Mouse (Mus musculus): ENCODE measurements around the gene Lao1. TPM values are rescaled to one million over a fixed set of nuclear protein-coding genes. Genes with fewer than 3 reads are reported as not detected.

Gene Lao1
- total and polyA plus RNA-seq, 2 experiments from 2014 or later, result not detected

DNA sequence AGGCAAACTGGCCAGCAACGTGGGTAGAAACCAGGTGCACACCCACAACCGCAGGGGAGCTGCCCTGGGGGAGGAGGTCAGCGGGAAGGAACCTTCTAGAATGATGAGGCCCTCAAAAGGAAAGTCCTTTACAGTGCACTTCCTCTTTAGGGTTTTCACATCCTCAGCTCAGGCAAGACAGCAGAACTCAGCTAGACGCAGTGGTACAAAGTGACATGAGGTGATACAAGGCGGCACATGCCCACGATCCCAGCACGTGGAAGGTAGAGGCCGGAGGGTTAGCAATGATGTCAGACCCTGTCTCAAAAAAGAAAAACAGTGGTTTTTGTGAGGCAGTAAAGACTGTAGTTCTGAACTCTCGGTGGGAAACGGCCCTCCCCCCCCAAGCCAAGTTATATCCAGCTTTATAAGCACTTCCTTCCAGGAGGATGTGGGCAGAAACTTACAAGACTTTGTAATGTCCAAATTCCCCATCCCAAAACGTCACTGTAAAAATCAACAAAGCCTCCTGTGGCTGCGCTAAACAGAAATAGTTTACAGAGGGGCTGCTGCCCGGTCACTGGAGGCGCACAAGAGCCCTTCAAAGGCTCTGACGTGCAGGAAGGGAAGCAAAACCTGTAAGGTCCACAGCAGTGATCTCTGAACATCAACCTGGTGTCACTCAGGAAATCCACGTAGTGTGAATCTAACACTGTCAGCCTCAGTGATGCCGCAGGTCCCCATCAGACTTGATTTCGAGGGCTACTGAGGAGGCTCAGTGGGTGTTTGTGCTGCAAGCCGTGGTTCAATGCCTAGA is 38.5 kb downstream of the Lao1 start:
- 0 out of 2 replicates have a peak, but pooled peaks have one; percentile 3 for TF ChIP-seq CTCF (IDR thresholded peaks at IDR 0.05; ENCODE audit: low read depth)
- TF ChIP-seq EP300 (IDR thresholded peaks at IDR 0.05; ENCODE audit: low read depth), result no peak
- H3K36me3 ChIP-seq (replicated peaks; ENCODE audit: control insufficient read depth, insufficient read depth, low read length), result no peaks in the 10 kb centered on the region
- H3K4me1 ChIP-seq (ENCODE audit: control insufficient read depth, insufficient read depth), result no peaks in the 10 kb centered on the region
- H3K4me2 ChIP-seq (ENCODE audit: low read depth, low read length), result no peak overlapping the region
- no peaks in the 10 kb centered on the region for H3K27me3 ChIP-seq (ENCODE audit: control insufficient read depth, insufficient read depth, low read length)
- no peak overlapping the region for H3K9ac ChIP-seq (replicated peaks; ENCODE audit: low read depth, low read length)
- H3K4me3 ChIP-seq (ENCODE audit: low read depth, low read length), result no peak overlapping the region
- 0 out of 2 replicates have a peak, but pooled peaks cover 3% of the 10 kb centered on the region for H3K9me3 ChIP-seq (replicated peaks; ENCODE audit: control insufficient read depth, low read length)
- peak; percentile 6 for DNase-seq (ENCODE audit: low spot score)
- WGBS, result 61% methylated on average over 19 of the region's 19 CpGs
- ATAC-seq (ENCODE audit: insufficient read depth, low read depth), result no peak
- no peak overlapping the region for H3K27ac ChIP-seq (ENCODE audit: low read depth)

DNA sequence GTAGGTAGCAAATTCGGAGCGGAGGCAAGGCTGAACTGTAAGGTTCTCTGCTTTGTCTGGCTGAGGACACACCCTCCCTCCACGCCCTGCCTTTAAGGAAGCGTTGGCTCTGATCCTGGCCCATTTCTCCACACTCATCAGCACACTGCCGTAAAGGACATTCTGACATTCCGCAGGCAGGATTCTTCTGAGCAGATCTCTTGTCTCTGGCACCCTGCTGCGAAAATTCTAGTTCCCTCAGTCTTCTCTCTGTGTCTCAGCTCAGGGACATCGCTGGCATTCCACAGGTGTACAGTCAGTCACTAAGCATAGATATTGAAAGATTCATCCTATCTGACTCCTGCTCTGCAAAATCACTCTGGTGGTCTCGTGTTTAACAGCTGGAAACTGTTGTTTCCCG is 40.3 kb downstream of the Lao1 start:
- peak; percentile 57 for DNase-seq (ENCODE audit: low spot score)
- 26% methylated on average over 10 of the region's 10 CpGs for WGBS
- no peak for TF ChIP-seq CTCF (IDR thresholded peaks at IDR 0.05; ENCODE audit: low read depth)
- no peak for TF ChIP-seq EP300 (IDR thresholded peaks at IDR 0.05; ENCODE audit: low read depth)
- no peak overlapping the region for H3K9ac ChIP-seq (replicated peaks; ENCODE audit: low read depth, low read length)
- no peaks in the 10 kb centered on the region for H3K4me1 ChIP-seq (ENCODE audit: control insufficient read depth, insufficient read depth)
- H3K27ac ChIP-seq (ENCODE audit: low read depth), result peak overlapping the region; percentile 52
- no peaks in the 10 kb centered on the region for H3K27me3 ChIP-seq (ENCODE audit: control insufficient read depth, insufficient read depth, low read length)
- H3K9me3 ChIP-seq (replicated peaks; ENCODE audit: control insufficient read depth, low read length), result no peaks in the 10 kb centered on the region
- H3K36me3 ChIP-seq (replicated peaks; ENCODE audit: control insufficient read depth, insufficient read depth, low read length), result no peaks in the 10 kb centered on the region
- no peak overlapping the region for H3K4me3 ChIP-seq (ENCODE audit: low read depth, low read length)
- H3K4me2 ChIP-seq (ENCODE audit: low read depth, low read length), result peak overlapping the region; percentile 17
- peak; percentile 66 for ATAC-seq (ENCODE audit: insufficient read depth, low read depth)

DNA sequence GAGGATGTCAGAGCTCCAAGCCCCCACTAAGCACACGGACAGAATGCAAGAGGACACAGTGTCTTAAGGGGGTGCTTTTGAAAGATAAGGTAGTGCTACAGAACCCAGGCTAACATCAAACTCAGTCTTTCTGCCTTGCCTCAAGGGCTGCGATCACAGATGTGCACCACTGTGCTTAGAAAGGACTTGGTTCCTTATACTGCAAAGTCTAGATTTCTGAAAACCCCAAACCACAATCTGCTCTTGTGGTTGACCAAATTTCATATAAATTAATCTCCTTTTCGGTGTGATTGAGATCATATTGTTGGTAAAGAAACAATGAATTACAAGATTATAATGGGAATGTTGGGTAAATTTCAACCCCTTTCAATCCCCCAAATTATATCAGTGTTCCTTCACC is 41.1 kb downstream of the Lao1 start:
- Histone ChIP-seq H3K27me3 (ENCODE audit: control insufficient read depth, insufficient read depth, low read length) (no peaks in the 10 kb centered on the region), H3K36me3 (replicated peaks; ENCODE audit: control insufficient read depth, insufficient read depth, low read length) (no peaks in the 10 kb centered on the region), H3K4me3 (ENCODE audit: low read depth, low read length) (no peak overlapping the region), H3K4me1 (ENCODE audit: control insufficient read depth, insufficient read depth) (no peaks in the 10 kb centered on the region), H3K9ac (replicated peaks; ENCODE audit: low read depth, low read length) (no peak overlapping the region), H3K9me3 (replicated peaks; ENCODE audit: control insufficient read depth, low read length) (no peaks in the 10 kb centered on the region), H3K27ac (ENCODE audit: low read depth) (0 out of 2 replicates have a peak overlapping the region, but pooled peaks have one; percentile 52), H3K4me2 (ENCODE audit: low read depth, low read length) (no peak overlapping the region)
- ATAC-seq (ENCODE audit: insufficient read depth, low read depth) (no peak), DNase-seq (ENCODE audit: low spot score) (no peak)
- TF ChIP-seq CTCF (IDR thresholded peaks at IDR 0.05; ENCODE audit: low read depth), result no peak
- TF ChIP-seq EP300 (IDR thresholded peaks at IDR 0.05; ENCODE audit: low read depth), result no peak
- WGBS, result 65% methylated on average over 3 of the region's 3 CpGs

DNA sequence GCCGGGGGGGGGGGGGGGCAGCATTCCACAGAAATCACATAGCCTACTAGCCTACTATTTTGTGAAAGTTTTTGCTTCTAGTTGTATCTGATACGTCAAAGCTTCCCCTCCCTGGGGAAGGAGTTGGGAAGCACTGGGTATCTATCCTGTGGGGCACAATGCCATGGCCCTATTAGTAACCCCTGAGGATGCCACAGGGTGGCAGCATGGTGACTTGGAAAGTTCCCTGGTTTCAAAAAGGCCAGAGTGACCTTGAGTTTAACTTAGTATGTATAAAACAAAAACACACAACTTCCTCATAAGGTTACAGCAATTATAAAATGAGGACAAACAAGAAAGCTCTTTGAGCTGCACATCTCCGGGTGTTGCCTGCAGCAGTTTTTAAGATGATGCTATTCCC is 42.8 kb downstream of the Lao1 start:
- Histone ChIP-seq H3K27me3 (ENCODE audit: control insufficient read depth, insufficient read depth, low read length) (no peaks in the 10 kb centered on the region), H3K9me3 (replicated peaks; ENCODE audit: control insufficient read depth, low read length) (no peaks in the 10 kb centered on the region), H3K27ac (ENCODE audit: low read depth) (no peak overlapping the region), H3K9ac (replicated peaks; ENCODE audit: low read depth, low read length) (no peak overlapping the region), H3K4me2 (ENCODE audit: low read depth, low read length) (no peak overlapping the region), H3K4me3 (ENCODE audit: low read depth, low read length) (no peak overlapping the region), H3K36me3 (replicated peaks; ENCODE audit: control insufficient read depth, insufficient read depth, low read length) (no peaks in the 10 kb centered on the region), H3K4me1 (ENCODE audit: control insufficient read depth, insufficient read depth) (peaks cover 8% of the 10 kb centered on the region; the same call in 1 of the 2 replicates)
- ATAC-seq (ENCODE audit: insufficient read depth, low read depth) (no peak), DNase-seq (ENCODE audit: low spot score) (peak; percentile 46)
- 61% methylated on average over 3 of the region's 3 CpGs for WGBS
- TF ChIP-seq EP300 (IDR thresholded peaks at IDR 0.05; ENCODE audit: low read depth), result no peak
- TF ChIP-seq CTCF (IDR thresholded peaks at IDR 0.05; ENCODE audit: low read depth), result peak; percentile 54

DNA sequence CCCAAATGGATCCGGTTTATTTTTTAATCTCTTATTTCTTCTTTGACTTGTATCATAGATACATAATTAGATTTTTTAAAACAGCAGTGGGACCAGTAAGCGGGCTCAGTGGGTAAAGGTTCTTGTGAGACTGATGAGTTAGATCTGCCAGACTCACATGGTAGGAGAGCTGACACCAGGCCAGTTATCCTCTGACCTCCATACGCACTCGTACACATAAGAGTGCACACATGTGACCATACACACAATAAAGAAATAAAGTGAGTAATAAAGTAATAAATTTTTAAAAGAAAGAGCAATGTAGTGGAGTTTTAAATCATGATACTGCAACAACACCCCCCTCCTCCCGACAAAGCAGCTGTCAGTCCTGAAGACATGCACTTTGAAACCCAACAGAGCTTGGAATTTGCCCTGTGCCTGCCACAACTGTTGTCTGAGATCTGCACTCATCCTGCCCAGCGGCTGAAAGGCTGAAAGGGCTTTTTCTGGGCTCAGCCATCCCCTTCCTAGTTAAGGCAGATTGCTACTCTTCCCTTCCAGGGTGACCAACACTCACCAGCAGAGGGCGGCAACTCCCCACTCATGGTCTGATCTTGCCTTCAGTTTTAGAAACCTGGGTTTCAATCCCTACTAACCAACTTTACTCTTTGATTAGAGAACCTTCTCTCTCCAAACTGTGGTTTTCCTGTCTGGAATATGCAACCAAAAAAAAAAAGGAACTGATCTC is 43.4 kb downstream of the Lao1 start:
- peaks cover 12% of the 10 kb centered on the region; the same call in 1 of the 2 replicates for H3K4me1 ChIP-seq (ENCODE audit: control insufficient read depth, insufficient read depth)
- peak; percentile 51; the same call in 1 of the 2 replicates for ATAC-seq (ENCODE audit: insufficient read depth, low read depth)
- H3K27ac ChIP-seq (ENCODE audit: low read depth), result no peak overlapping the region

More for the DNA sequence above, 43.4 kb downstream of the Lao1 start:
- WGBS, result 43% methylated on average over 7 of the region's 7 CpGs
- peak; percentile 95 for TF ChIP-seq CTCF (IDR thresholded peaks at IDR 0.05; ENCODE audit: low read depth)
- TF ChIP-seq EP300 (IDR thresholded peaks at IDR 0.05; ENCODE audit: low read depth), result no peak
- Histone ChIP-seq H3K27me3 (ENCODE audit: control insufficient read depth, insufficient read depth, low read length) (no peaks in the 10 kb centered on the region), H3K9ac (replicated peaks; ENCODE audit: low read depth, low read length) (no peak overlapping the region), H3K36me3 (replicated peaks; ENCODE audit: control insufficient read depth, insufficient read depth, low read length) (no peaks in the 10 kb centered on the region), H3K9me3 (replicated peaks; ENCODE audit: control insufficient read depth, low read length) (no peaks in the 10 kb centered on the region), H3K4me2 (ENCODE audit: low read depth, low read length) (no peak overlapping the region), H3K4me3 (ENCODE audit: low read depth, low read length) (no peak overlapping the region)
- DNase-seq (ENCODE audit: low spot score), result peak; percentile 71

Data from heart, postnatal 0 days (tissue).